Mouse (Mus musculus) adipose tissue, adult 10 weeks (tissue): ENCODE results near the gene Mrgprb4. TPM values are rescaled to one million over a fixed set of nuclear protein-coding genes. Genes with fewer than 3 reads are reported as not detected.

ENCODE experiments used
- polyA plus RNA-seq: library from polyadenylated mRNA; stranded (reverse); fragments of 350-450 nt; fragmentation: Illumina TruSeq; extraction: RNeasy Lipid Tissue Mini Kit (QIAGEN cat#74804); gene quantifications from one replicate; pipeline ENCODE4 v1.2.3, GENCODE M21; 2014; ENCODE audit warnings: low read depth, low replicate concordance

The Mrgprb4 gene
- not detected for polyA plus RNA-seq

DNA sequence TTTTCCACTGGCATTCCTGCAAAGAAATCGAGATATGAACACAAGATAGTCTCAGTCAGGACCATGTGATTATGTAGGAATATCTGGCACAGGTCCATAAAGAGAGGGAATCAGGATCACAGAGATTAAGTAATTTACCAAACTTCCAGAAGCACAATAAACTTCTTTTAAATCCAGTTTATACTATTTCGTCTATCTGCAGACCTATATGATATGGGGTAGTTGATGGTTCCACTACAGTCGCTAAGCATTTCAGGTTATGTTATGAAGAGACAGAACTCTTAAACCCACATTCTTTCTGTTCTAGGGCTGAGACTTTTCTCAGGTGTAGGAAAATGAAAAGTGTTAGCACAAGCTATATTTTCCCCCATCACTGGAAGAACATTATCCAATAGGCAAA lies at the start of gene Mrgprb4:
Mrgprb4 (minus strand) TSS at position 101 of the 400 bp plus-strand sequence.

GRCm38 (mm10) chr7:48168919-48169318 lies 30.2 kb downstream of the Mrgprb4 start, which contains the start of gene Mrgprb5:
TSS of gene Mrgprb5 (minus strand) at chr7:48169019.

Other genes with a start within 250 kb of the Mrgprb4 start
- gene Mrgpra4, start 217.2 kb downstream of the Mrgprb4 start, polyA plus RNA-seq = not detected
- gene Mrgprx1, start 171.7 kb downstream of the Mrgprb4 start, polyA plus RNA-seq = not detected
- not detected for gene Mrgprb5, start 30.3 kb downstream of the Mrgprb4 start, polyA plus RNA-seq
- gene Mrgprb8, start 189.2 kb upstream of the Mrgprb4 start, polyA plus RNA-seq = not detected